23 mouse cellular contexts compared by ENCODE assay signal in genomic region chr1:164375626-164376025, GRCm38 (mm10).
DNase-seq lines count a peak whose midpoint lies in the region; ATAC-seq and TF ChIP-seq lines count a peak whose summit lies in the region.
"Had no signal": no experiment of that assay in that cellular context is flagged by ENCODE, and none has a peak within 500 bp of the region (broad histone marks: within the 10 kb centered on the region; RNA-seq: fewer than 3 reads in every experiment).

No protein-coding gene starts in this region.

- H3K9ac ChIP-seq in forebrain, embryonic 16.5 days (replicated peaks; ENCODE audit: low read depth, low read length), result no peak overlapping the region
- H3K9ac ChIP-seq: embryonic facial prominence, embryonic 12.5 days; forebrain, embryonic 13.5 days; forebrain, embryonic 15.5 days had no signal

- H3K36me3 ChIP-seq in E14TG2a.4 (ENCODE audit: insufficient read depth, low read length), result peaks cover 18% of the 10 kb centered on the region
- H3K36me3 ChIP-seq in forebrain, embryonic 16.5 days (ENCODE audit: control insufficient read depth, insufficient read depth), result peaks cover 3% of the 10 kb centered on the region; the same call in 1 of the 2 replicates
- H3K36me3 ChIP-seq: embryonic facial prominence, embryonic 12.5 days; forebrain, embryonic 15.5 days had no signal

- no peak for ATAC-seq in forebrain, embryonic 16.5 days
- ATAC-seq: activated CD4-positive, CD25-positive, alpha-beta regulatory T cell, adult 4 months; CD4-positive, CD25-positive, alpha-beta regulatory T cell, adult 4 months; forebrain, embryonic 13.5 days; forebrain, embryonic 15.5 days; Patski had no signal

- TF ChIP-seq CTCF in E14TG2a.4 (conservative IDR thresholded peaks at IDR 0.05; ENCODE audit: low read length), result no peak

- intact Hi-C loops in heart, postnatal 10 days (cut with DNase I), result no loop called here

- no peaks in the 10 kb centered on the region for H3K27me3 ChIP-seq in E14TG2a.4 (ENCODE audit: insufficient read depth, low read length)
- no peaks in the 10 kb centered on the region for H3K27me3 ChIP-seq in forebrain, embryonic 16.5 days (replicated peaks; ENCODE audit: control insufficient read depth, insufficient read depth, low read length)
- H3K27me3 ChIP-seq: CH12.LX; embryonic facial prominence, embryonic 12.5 days; forebrain, embryonic 13.5 days; forebrain, embryonic 15.5 days; Patski had no signal

- DNase-seq in ES-CJ7 (ENCODE audit: low read depth, low spot score) (peak; percentile 64), R1 (ENCODE audit: low read depth, low spot score) (peak; percentile 77)
- no peak for DNase-seq in heart, postnatal 10 days
- no peak for DNase-seq in adrenal gland, adult 2 months
- DNase-seq: adrenal gland, postnatal 10 days; adrenal gland, postnatal 25 days; B cell, adult 2 months; cerebellum, adult 11 months; cerebellum, adult 18-20 months; cerebellum, adult 8-10 months; cerebellum, adult 9-11 months; cerebellum, postnatal 14 days had no signal

- peak overlapping the region; percentile 59 for H3K4me3 ChIP-seq in E14TG2a.4 (replicated peaks; ENCODE audit: low read length)
- H3K4me3 ChIP-seq in forebrain, embryonic 16.5 days (replicated peaks; ENCODE audit: low read length), result no peak overlapping the region
- H3K4me3 ChIP-seq: embryonic facial prominence, embryonic 10.5 days; embryonic facial prominence, embryonic 12.5 days; forebrain, embryonic 13.5 days; forebrain, embryonic 15.5 days had no signal

- 97% methylated on average over 9 of the region's 9 CpGs for WGBS in forebrain, embryonic 16.5 days

- no peak overlapping the region for H3K4me2 ChIP-seq in forebrain, embryonic 16.5 days (ENCODE audit: low read length)
- H3K4me2 ChIP-seq: embryonic facial prominence, embryonic 12.5 days; forebrain, embryonic 13.5 days; forebrain, embryonic 15.5 days had no signal

- H3K9me3 ChIP-seq in E14TG2a.4 (ENCODE audit: low read length), result peaks cover 15% of the 10 kb centered on the region
- H3K9me3 ChIP-seq in forebrain, embryonic 16.5 days (ENCODE audit: control insufficient read depth, low read length), result no peaks in the 10 kb centered on the region
- H3K9me3 ChIP-seq: embryonic facial prominence, embryonic 10.5 days; embryonic facial prominence, embryonic 12.5 days; forebrain, embryonic 13.5 days; forebrain, embryonic 15.5 days; G1E had no signal

- no peak overlapping the region for H3K27ac ChIP-seq in forebrain, embryonic 16.5 days (ENCODE audit: low read length)
- H3K27ac ChIP-seq: embryonic facial prominence, embryonic 10.5 days; embryonic facial prominence, embryonic 12.5 days; forebrain, embryonic 13.5 days; forebrain, embryonic 15.5 days had no signal

- H3K4me1 ChIP-seq in E14TG2a.4 (replicated peaks; ENCODE audit: low read depth, low read length), result peaks cover 55% of the 10 kb centered on the region
- no peaks in the 10 kb centered on the region for H3K4me1 ChIP-seq in forebrain, embryonic 16.5 days (replicated peaks; ENCODE audit: control insufficient read depth, insufficient read depth, low read length)
- H3K4me1 ChIP-seq: embryonic facial prominence, embryonic 10.5 days; embryonic facial prominence, embryonic 12.5 days; forebrain, embryonic 13.5 days; forebrain, embryonic 15.5 days had no signal

Comparison
In these comparisons a context has a peak if more than half of its experiments do, and no peak if none do; other contexts are left out.
1. DNase-seq: peak in ES-CJ7 (single experiment) and R1 (single experiment); none in heart, postnatal 10 days (0 of 2) and adrenal gland, adult 2 months (single experiment).